Mouse (Mus musculus) testis, adult 2 months (tissue): ENCODE results near the gene Ulk4.

Experiments used
- CTCF ChIP-seq: fragments of 200-500 bp; IDR thresholded peaks from 2 replicates; pipeline ENCODE4 v1.5.1; 2012; ENCODE audit warnings: low read depth, mild to moderate bottlenecking, inconsistent platforms, low read length, moderate library complexity; ENCODE audit not compliant: control insufficient read depth, insufficient read depth, insufficient replicate concordance
- POLR2A ChIP-seq: fragments of 200-500 bp; IDR thresholded peaks from 2 replicates; pipeline ENCODE4 v1.6.1; 2012; ENCODE audit warnings: low read depth, mild to moderate bottlenecking, inconsistent platforms, low read length, moderate library complexity; ENCODE audit not compliant: control insufficient read depth

DNA sequence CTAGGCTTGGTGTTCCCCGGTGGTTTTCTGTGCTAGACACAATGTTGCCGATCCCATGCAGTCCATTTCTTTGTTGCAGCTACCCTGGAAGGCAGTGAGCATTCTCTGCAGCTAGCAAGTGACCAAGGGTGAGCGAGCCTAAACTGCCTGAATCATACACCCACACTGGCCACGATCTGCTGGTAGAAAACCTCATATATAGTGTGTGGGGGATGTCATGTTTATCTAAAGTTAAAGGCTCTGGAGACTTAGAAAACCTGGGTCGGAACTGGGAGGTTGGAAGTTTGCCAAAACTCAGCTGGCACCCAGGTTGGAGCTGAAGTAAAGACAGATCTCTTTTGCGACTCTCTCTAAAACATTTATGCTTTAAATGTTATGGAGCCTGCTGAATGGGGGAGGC lies 358.4 kb downstream of the Ulk4 start:
- no peak for TF ChIP-seq CTCF
- TF ChIP-seq POLR2A: no peak
